Mouse (Mus musculus) hindbrain, postnatal 0 days (tissue): Measurements from ENCODE around the gene Zfp867. TPM values are rescaled to one million over a fixed set of nuclear protein-coding genes. Genes with fewer than 3 reads are reported as not detected.

Experiments used
- ATAC-seq: fragments of 200-750 bp; cut with Nextera tagmentation; 2 replicates; pipeline ENCODE4 v1.8.0; 2017; ENCODE audit warnings: mild to moderate bottlenecking, moderate TSS enrichment, moderate library complexity
- DNase-seq: peaks from one replicate; pipeline ENCODE4 v3.0.0-alpha.2; 2015; ENCODE audit warnings: low spot score
- H3K27ac ChIP-seq: fragments of 300-500 bp; sonication (generic); 2 replicates; pipeline ENCODE4 v1.5.1; 2014; ENCODE audit warnings: mild to moderate bottlenecking
- H3K27me3 ChIP-seq: fragments of 300-500 bp; sonication (generic); 2 replicates; pipeline ENCODE4 v1.6.1; 2014; ENCODE audit warnings: low read length, mixed read lengths; ENCODE audit not compliant: insufficient read depth
- H3K36me3 ChIP-seq: fragments of 300-500 bp; sonication (generic); 2 replicates; pipeline ENCODE4 v1.6.1; 2014; ENCODE audit warnings: low read length, mixed read lengths; ENCODE audit not compliant: insufficient read depth
- H3K4me1 ChIP-seq: fragments of 300-500 bp; sonication (generic); 2 replicates; pipeline ENCODE4 v1.6.1; 2014; ENCODE audit warnings: antibody characterized with exemption, low read length, mixed read lengths; ENCODE audit not compliant: insufficient read depth
- H3K4me2 ChIP-seq: fragments of 300-500 bp; sonication (generic); 2 replicates; pipeline ENCODE4 v1.6.1; 2014; ENCODE audit warnings: low read depth, mild to moderate bottlenecking, low read length, moderate library complexity, mixed read lengths
- H3K4me3 ChIP-seq: fragments of 300-500 bp; sonication (generic); 2 replicates; pipeline ENCODE4 v1.5.1; 2014; ENCODE audit warnings: low read length
- H3K9ac ChIP-seq: fragments of 300-500 bp; sonication (generic); replicated peaks from 2 replicates; pipeline ENCODE4 v1.6.1; 2014; ENCODE audit warnings: mild to moderate bottlenecking, low read length, moderate library complexity, mixed read lengths
- H3K9me3 ChIP-seq: fragments of 300-500 bp; sonication (generic); 2 replicates; pipeline ENCODE4 v1.6.1; 2016; ENCODE audit warnings: low read length, mixed read lengths
- CTCF ChIP-seq: IDR thresholded peaks from 2 replicates; pipeline ENCODE4 v1.5.1; 2016; ENCODE audit warnings: antibody characterized with exemption, control low read depth, low read depth
- WGBS: fragments of 180-500 bp; shearing (Covaris S2); extraction: QIAGEN DNeasy Blood & Tissue Kit; methylation state at CpG from one replicate; pipeline ENCODE4 v1.1.7; 2014; 5-methylcytosine and 5-hydroxymethylcytosine counted together
- polyA plus RNA-seq: library from polyadenylated mRNA; unstranded; fragments of >200 nt; fragmentation: Nextera tagmentation; extraction: Ambion mirVana; gene quantifications from 2 replicates; pipeline ENCODE4 v1.2.1, GENCODE M21; 2015
- total RNA-seq: library from RNA; depleted of rRNA; stranded (reverse); fragments of >200 nt; gene quantifications from 2 replicates; pipeline ENCODE4 v1.2.3, GENCODE M21; 2014

Zfp867 gene
- total and polyA plus RNA-seq, 2 experiments from 2014 or later = 6.1 to 6.6 TPM

- no peaks in the 10 kb centered on the region for H3K36me3 ChIP-seq
- ATAC-seq (no peak), DNase-seq (no peak)
- H3K9ac ChIP-seq = no peak overlapping the region
- H3K27ac ChIP-seq = no peak overlapping the region
- TF ChIP-seq CTCF = no peak
- no peak overlapping the region for H3K4me3 ChIP-seq
- no peaks in the 10 kb centered on the region; the same call in 1 of the 2 replicates for H3K4me1 ChIP-seq
- no peaks in the 10 kb centered on the region for H3K9me3 ChIP-seq
- no peaks in the 10 kb centered on the region for H3K27me3 ChIP-seq
- 94% methylated on average over 10 of the region's 10 CpGs for WGBS
- H3K4me2 ChIP-seq = no peak overlapping the region
Measured at GRCm38 (mm10) chr11:59512733-59513132, 40.5 kb upstream of the Zfp867 start.

GRCm38 (mm10) chr11:59511558-59511957, 39.3 kb upstream of the Zfp867 start:
- Histone ChIP-seq H3K9ac (no peak overlapping the region), H3K27ac (no peak overlapping the region), H3K4me3 (no peak overlapping the region), H3K4me2 (no peak overlapping the region), H3K27me3 (no peaks in the 10 kb centered on the region), H3K36me3 (no peaks in the 10 kb centered on the region), H3K9me3 (no peaks in the 10 kb centered on the region), H3K4me1 (peaks cover 8% of the 10 kb centered on the region)
- ATAC-seq (no peak), DNase-seq (no peak)
- TF ChIP-seq CTCF = no peak
- 76% methylated on average over 1 of the region's 1 CpGs for WGBS

- no peak for TF ChIP-seq CTCF
Measured at GRCm38 (mm10) chr11:59506713-59507074, 34.4 kb upstream of the Zfp867 start.

GRCm38 (mm10) chr11:59505839-59506712, 33.8 kb upstream of the Zfp867 start:
- H3K27ac ChIP-seq = peak overlapping the region; percentile 94
- H3K36me3 ChIP-seq = peaks cover 24% of the 10 kb centered on the region
- peak overlapping the region; percentile 98 for H3K4me2 ChIP-seq
- WGBS = 2% methylated on average over 67 of the region's 71 CpGs
- no peak for TF ChIP-seq CTCF
- DNase-seq = peak; percentile 93
- peak; percentile 93 for ATAC-seq
- H3K4me3 ChIP-seq = peak overlapping the region; percentile 88
- H3K9ac ChIP-seq = peak overlapping the region; percentile 99
- no peaks in the 10 kb centered on the region for H3K27me3 ChIP-seq
- no peaks in the 10 kb centered on the region for H3K9me3 ChIP-seq
- peaks cover 16% of the 10 kb centered on the region for H3K4me1 ChIP-seq

More at GRCm38 (mm10) chr11:59506713-59507074, 34.4 kb upstream of the Zfp867 start:
- Histone ChIP-seq H3K9ac (peak overlapping the region; percentile 99), H3K4me3 (peak overlapping the region; percentile 88), H3K27me3 (no peaks in the 10 kb centered on the region), H3K36me3 (peaks cover 23% of the 10 kb centered on the region), H3K9me3 (no peaks in the 10 kb centered on the region), H3K27ac (peak overlapping the region; percentile 94), H3K4me2 (peak overlapping the region; percentile 98), H3K4me1 (peaks cover 16% of the 10 kb centered on the region)
- DNase-seq (no peak), ATAC-seq (peak; percentile 47)
- under 1% methylated on average over 14 of the region's 14 CpGs for WGBS

- DNase-seq (peak; percentile 76), ATAC-seq (peak; percentile 25; the same call in 1 of the 2 replicates)
- WGBS = under 1% methylated on average over 21 of the region's 21 CpGs
- Histone ChIP-seq H3K4me3 (peak overlapping the region; percentile 88), H3K4me1 (peaks cover 16% of the 10 kb centered on the region), H3K9ac (peak overlapping the region; percentile 99), H3K36me3 (peaks cover 31% of the 10 kb centered on the region), H3K27me3 (no peaks in the 10 kb centered on the region), H3K4me2 (peak overlapping the region; percentile 98), H3K27ac (peak overlapping the region; percentile 94), H3K9me3 (no peaks in the 10 kb centered on the region)
- no peak for TF ChIP-seq CTCF
Measured at GRCm38 (mm10) chr11:59505351-59505838, 33.1 kb upstream of the Zfp867 start.

GRCm38 (mm10) chr11:59501978-59502700, 29.9 kb upstream of the Zfp867 start:
- H3K27ac ChIP-seq = no peak overlapping the region
- no peak overlapping the region for H3K9ac ChIP-seq
- peaks cover 55% of the 10 kb centered on the region for H3K36me3 ChIP-seq
- H3K27me3 ChIP-seq = no peaks in the 10 kb centered on the region
- H3K4me3 ChIP-seq = no peak overlapping the region
- no peak overlapping the region for H3K4me2 ChIP-seq
- DNase-seq (no peak), ATAC-seq (no peak)
- peaks cover 11% of the 10 kb centered on the region for H3K4me1 ChIP-seq
- 91% methylated on average over 5 of the region's 5 CpGs for WGBS
- TF ChIP-seq CTCF = no peak
- no peaks in the 10 kb centered on the region for H3K9me3 ChIP-seq
